Mouse (Mus musculus): Measurements from ENCODE around the gene Fsip1. TPM values are rescaled to one million over a fixed set of nuclear protein-coding genes. Genes with fewer than 3 reads are reported as not detected.
"Not testable (repeated sequence)": the region's sequence is repeated elsewhere in the genome, so short reads cannot be mapped to it uniquely, and the experiment has no call there.

Fsip1 gene
- total and polyA plus RNA-seq, 2 experiments from 2014 or later = 0.05 TPM; not detected in 1

DNA sequence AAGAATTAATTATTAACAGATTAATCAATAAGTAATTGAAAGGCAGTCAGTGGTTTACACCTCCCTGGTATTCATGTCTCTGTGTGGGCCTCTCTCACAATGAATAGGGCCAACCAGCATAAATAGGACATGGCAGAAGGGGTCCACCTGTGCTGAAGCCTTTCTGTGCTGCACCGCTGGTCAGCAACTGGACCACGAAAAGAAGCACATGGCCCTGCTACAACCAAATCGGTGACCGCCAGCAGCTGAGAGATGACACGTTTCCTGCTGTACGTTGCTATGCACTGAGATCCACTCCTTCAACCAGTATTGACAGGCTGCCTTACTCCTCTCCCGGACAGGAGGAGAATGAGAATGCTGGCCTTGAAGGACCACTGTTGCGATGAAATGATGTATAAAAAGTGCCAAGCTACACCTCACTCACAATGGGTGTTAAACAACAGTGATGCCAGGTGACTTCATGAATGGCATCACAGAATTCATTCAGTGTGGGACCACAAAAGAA is 44.3 kb upstream of the Fsip1 start:
- no peak overlapping the region for H3K4me3 ChIP-seq (ENCODE audit: low read depth, low read length)
- H3K4me2 ChIP-seq (ENCODE audit: low read depth, low read length) = no peak overlapping the region
- no peaks in the 10 kb centered on the region; the same call in 1 of the 2 replicates for H3K4me1 ChIP-seq (ENCODE audit: control insufficient read depth, insufficient read depth)
- DNase-seq (ENCODE audit: low spot score) (no peak), ATAC-seq (ENCODE audit: insufficient read depth, low read depth) (no peak)
- H3K9me3 ChIP-seq (replicated peaks; ENCODE audit: control insufficient read depth, low read length) = no peaks in the 10 kb centered on the region
- no peak overlapping the region for H3K9ac ChIP-seq (replicated peaks; ENCODE audit: low read depth, low read length)
- no peaks in the 10 kb centered on the region for H3K27me3 ChIP-seq (ENCODE audit: control insufficient read depth, insufficient read depth, low read length)
- 81% methylated on average over 8 of the region's 8 CpGs for WGBS
- no peak for TF ChIP-seq EP300 (IDR thresholded peaks at IDR 0.05; ENCODE audit: low read depth)
- no peaks in the 10 kb centered on the region for H3K36me3 ChIP-seq (replicated peaks; ENCODE audit: control insufficient read depth, insufficient read depth, low read length)
- H3K27ac ChIP-seq (ENCODE audit: low read depth) = no peak overlapping the region

DNA sequence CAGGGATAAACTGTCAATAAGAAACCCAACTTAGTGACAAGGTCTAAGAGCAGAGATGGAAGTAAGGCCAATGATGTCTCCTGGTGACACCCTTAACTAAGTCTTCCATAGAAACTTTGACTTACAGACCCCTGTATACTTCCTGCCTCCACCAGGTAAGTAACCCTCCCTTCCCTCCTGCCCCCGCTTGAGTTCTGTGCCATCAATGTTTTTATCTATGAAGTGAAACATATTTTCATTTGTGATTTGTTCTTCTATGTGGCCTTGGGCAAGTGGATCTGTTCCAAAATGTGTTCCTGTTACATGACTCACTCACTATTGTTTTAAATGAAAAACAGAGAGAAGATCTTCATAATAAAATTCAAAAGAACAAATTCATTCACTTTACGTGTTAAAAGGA is 43.2 kb upstream of the Fsip1 start:
- H3K4me3 ChIP-seq (ENCODE audit: low read depth, low read length) = no peak overlapping the region
- no peak overlapping the region for H3K4me2 ChIP-seq (ENCODE audit: low read depth, low read length)
- H3K9me3 ChIP-seq (replicated peaks; ENCODE audit: control insufficient read depth, low read length) = no peaks in the 10 kb centered on the region
- ATAC-seq (ENCODE audit: insufficient read depth, low read depth) = no peak
- TF ChIP-seq CTCF (IDR thresholded peaks at IDR 0.05; ENCODE audit: low read depth) = no peak
- no peak for TF ChIP-seq EP300 (IDR thresholded peaks at IDR 0.05; ENCODE audit: low read depth)
- no peaks in the 10 kb centered on the region; the same call in 1 of the 2 replicates for H3K4me1 ChIP-seq (ENCODE audit: control insufficient read depth, insufficient read depth)
- no peak for DNase-seq (ENCODE audit: low spot score)
- WGBS = 81% methylated on average over 2 of the region's 2 CpGs
- no peak overlapping the region for H3K27ac ChIP-seq (ENCODE audit: low read depth)
- H3K36me3 ChIP-seq (replicated peaks; ENCODE audit: control insufficient read depth, insufficient read depth, low read length) = no peaks in the 10 kb centered on the region
- H3K9ac ChIP-seq (replicated peaks; ENCODE audit: low read depth, low read length) = no peak overlapping the region
- H3K27me3 ChIP-seq (ENCODE audit: control insufficient read depth, insufficient read depth, low read length) = no peaks in the 10 kb centered on the region

DNA sequence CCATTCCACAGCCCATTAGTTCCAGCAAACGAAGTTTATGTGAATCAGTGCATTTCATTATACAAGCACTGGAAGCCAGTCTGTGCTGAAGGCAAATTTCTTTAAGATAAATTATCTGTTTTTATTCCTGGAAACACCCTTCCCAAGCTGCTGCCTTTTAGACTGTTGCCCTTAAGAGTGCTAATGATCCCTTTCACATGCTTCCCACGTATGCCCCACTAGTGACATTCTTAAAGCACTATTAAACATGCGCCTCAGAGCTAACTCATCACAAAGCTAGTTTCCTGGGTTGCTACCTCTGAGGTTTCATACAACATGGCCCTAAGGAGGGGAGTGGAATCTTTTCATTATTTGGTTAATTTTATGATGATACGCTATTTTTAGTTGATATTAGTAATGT is 41.8 kb upstream of the Fsip1 start:
- Histone ChIP-seq H3K9ac (replicated peaks; ENCODE audit: low read depth, low read length) (no peak overlapping the region), H3K4me1 (ENCODE audit: control insufficient read depth, insufficient read depth) (no peaks in the 10 kb centered on the region; the same call in 1 of the 2 replicates), H3K9me3 (replicated peaks; ENCODE audit: control insufficient read depth, low read length) (no peaks in the 10 kb centered on the region), H3K4me3 (ENCODE audit: low read depth, low read length) (no peak overlapping the region), H3K4me2 (ENCODE audit: low read depth, low read length) (no peak overlapping the region), H3K27me3 (ENCODE audit: control insufficient read depth, insufficient read depth, low read length) (no peaks in the 10 kb centered on the region), H3K27ac (ENCODE audit: low read depth) (no peak overlapping the region), H3K36me3 (replicated peaks; ENCODE audit: control insufficient read depth, insufficient read depth, low read length) (no peaks in the 10 kb centered on the region)
- ATAC-seq (ENCODE audit: insufficient read depth, low read depth) (no peak), DNase-seq (ENCODE audit: low spot score) (no peak)
- TF ChIP-seq EP300 (IDR thresholded peaks at IDR 0.05; ENCODE audit: low read depth) = no peak
- no peak for TF ChIP-seq CTCF (IDR thresholded peaks at IDR 0.05; ENCODE audit: low read depth)
- WGBS = 80% methylated on average over 4 of the region's 4 CpGs

DNA sequence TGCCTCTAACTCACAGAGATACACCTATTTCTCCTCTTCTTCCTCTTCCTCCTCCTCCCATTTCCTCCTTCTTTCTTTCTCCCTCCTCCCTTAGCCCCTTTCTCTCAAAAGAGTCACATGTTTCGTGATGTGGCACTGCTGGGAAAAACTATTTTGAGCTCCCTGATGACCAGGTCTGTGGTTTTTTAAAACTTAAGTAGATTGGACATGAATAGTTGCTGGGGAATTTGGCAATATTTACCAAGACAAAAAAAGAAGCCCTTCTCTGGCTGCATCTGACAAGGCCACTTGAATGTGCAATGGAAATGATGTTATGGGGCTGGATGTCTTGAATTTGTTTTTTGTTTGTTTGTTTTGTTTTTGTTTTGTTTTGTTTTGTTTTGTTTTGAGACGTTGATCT is 41.2 kb upstream of the Fsip1 start:
- DNase-seq (ENCODE audit: low spot score) = no peak

DNA sequence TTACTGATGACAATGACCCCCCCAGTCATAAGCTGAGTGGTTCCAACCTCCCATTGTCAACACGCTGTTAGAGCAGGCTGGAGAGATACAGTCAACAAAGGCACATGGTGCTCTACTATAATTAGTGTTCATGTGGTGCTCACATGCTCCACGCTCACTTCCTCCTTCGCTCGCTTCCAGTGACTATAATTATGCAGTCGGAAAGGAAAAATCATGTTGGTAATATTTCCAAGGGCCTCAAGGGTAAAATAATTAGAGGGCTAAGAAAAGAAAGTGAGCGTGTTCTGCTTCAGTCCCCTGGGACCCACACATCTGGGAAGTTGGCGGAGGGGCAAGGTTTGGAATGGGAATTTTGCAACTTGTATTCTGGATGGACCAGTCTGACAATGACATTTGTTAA is 38.7 kb upstream of the Fsip1 start:
- Histone ChIP-seq H3K4me3 (ENCODE audit: low read depth, low read length) (no peak overlapping the region), H3K4me1 (ENCODE audit: control insufficient read depth, insufficient read depth) (no peaks in the 10 kb centered on the region; the same call in 1 of the 2 replicates), H3K4me2 (ENCODE audit: low read depth, low read length) (no peak overlapping the region), H3K9me3 (replicated peaks; ENCODE audit: control insufficient read depth, low read length) (no peaks in the 10 kb centered on the region), H3K9ac (replicated peaks; ENCODE audit: low read depth, low read length) (no peak overlapping the region), H3K36me3 (replicated peaks; ENCODE audit: control insufficient read depth, insufficient read depth, low read length) (no peaks in the 10 kb centered on the region), H3K27me3 (ENCODE audit: control insufficient read depth, insufficient read depth, low read length) (no peaks in the 10 kb centered on the region), H3K27ac (ENCODE audit: low read depth) (no peak overlapping the region)
- 47% methylated on average over 7 of the region's 7 CpGs for WGBS
- ATAC-seq (ENCODE audit: insufficient read depth, low read depth) (peak; percentile 41; the same call in 1 of the 2 replicates), DNase-seq (ENCODE audit: low spot score) (no peak)
- TF ChIP-seq CTCF (IDR thresholded peaks at IDR 0.05; ENCODE audit: low read depth) (no peak), EP300 (IDR thresholded peaks at IDR 0.05; ENCODE audit: low read depth) (no peak)

More for the DNA sequence above, 41.2 kb upstream of the Fsip1 start:
- Histone ChIP-seq H3K36me3 (replicated peaks; ENCODE audit: control insufficient read depth, insufficient read depth, low read length) (no peaks in the 10 kb centered on the region), H3K9ac (replicated peaks; ENCODE audit: low read depth, low read length) (no peak overlapping the region), H3K27me3 (ENCODE audit: control insufficient read depth, insufficient read depth, low read length) (no peaks in the 10 kb centered on the region), H3K27ac (ENCODE audit: low read depth) (no peak overlapping the region), H3K4me3 (ENCODE audit: low read depth, low read length) (no peak overlapping the region), H3K4me1 (ENCODE audit: control insufficient read depth, insufficient read depth) (no peaks in the 10 kb centered on the region; the same call in 1 of the 2 replicates), H3K9me3 (replicated peaks; ENCODE audit: control insufficient read depth, low read length) (no peaks in the 10 kb centered on the region), H3K4me2 (ENCODE audit: low read depth, low read length) (no peak overlapping the region)
- TF ChIP-seq CTCF (IDR thresholded peaks at IDR 0.05; ENCODE audit: low read depth) = no peak
- no peak for TF ChIP-seq EP300 (IDR thresholded peaks at IDR 0.05; ENCODE audit: low read depth)
- ATAC-seq (ENCODE audit: insufficient read depth, low read depth) = no peak
- WGBS = 69% methylated on average over 2 of the region's 2 CpGs

GRCm38 (mm10) chr2:118293583-118293982 is 36.8 kb upstream of the Fsip1 start:
- ATAC-seq (ENCODE audit: insufficient read depth, low read depth) (no peak), DNase-seq (ENCODE audit: low spot score) (no peak)
- no peaks in the 10 kb centered on the region for H3K36me3 ChIP-seq (replicated peaks; ENCODE audit: control insufficient read depth, insufficient read depth, low read length)
- 0 out of 2 replicates have a peak, but pooled peaks cover 3% of the 10 kb centered on the region for H3K9me3 ChIP-seq (replicated peaks; ENCODE audit: control insufficient read depth, low read length)
- no peak overlapping the region for H3K27ac ChIP-seq (ENCODE audit: low read depth)
- H3K4me2 ChIP-seq (ENCODE audit: low read depth, low read length) = no peak overlapping the region
- H3K27me3 ChIP-seq (ENCODE audit: control insufficient read depth, insufficient read depth, low read length) = no peaks in the 10 kb centered on the region
- no peak overlapping the region for H3K4me3 ChIP-seq (ENCODE audit: low read depth, low read length)
- WGBS = 84% methylated on average over 5 of the region's 5 CpGs
- no peak for TF ChIP-seq CTCF (IDR thresholded peaks at IDR 0.05; ENCODE audit: low read depth)
- TF ChIP-seq EP300 (IDR thresholded peaks at IDR 0.05; ENCODE audit: low read depth) = no peak
- no peak overlapping the region for H3K9ac ChIP-seq (replicated peaks; ENCODE audit: low read depth, low read length)
- H3K4me1 ChIP-seq (ENCODE audit: control insufficient read depth, insufficient read depth) = no peaks in the 10 kb centered on the region; the same call in 1 of the 2 replicates

DNA sequence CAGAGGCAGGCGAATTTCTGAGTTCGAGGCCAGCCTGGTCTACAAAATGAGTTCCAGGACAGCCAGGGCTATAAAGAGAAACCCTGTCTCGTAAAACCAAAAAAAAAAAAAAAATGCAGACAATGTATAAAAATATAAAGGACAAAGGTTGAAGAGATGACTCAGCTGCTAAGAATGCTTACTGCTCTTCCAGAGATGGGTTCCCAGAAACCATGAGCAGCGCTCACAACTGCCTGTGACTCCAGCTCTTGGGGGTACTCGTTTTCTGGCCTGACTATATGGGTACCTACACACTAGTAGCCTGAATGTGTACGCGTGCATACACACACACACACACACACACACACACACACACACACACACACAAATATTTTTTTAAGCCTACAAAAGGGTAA is 32.3 kb upstream of the Fsip1 start:
- not testable (repeated sequence) for H3K9me3 ChIP-seq (replicated peaks; ENCODE audit: control insufficient read depth, low read length); H3K36me3 ChIP-seq (replicated peaks; ENCODE audit: control insufficient read depth, insufficient read depth, low read length); H3K9ac ChIP-seq (replicated peaks; ENCODE audit: low read depth, low read length); ATAC-seq (ENCODE audit: insufficient read depth, low read depth); H3K4me1 ChIP-seq (ENCODE audit: control insufficient read depth, insufficient read depth); H3K27me3 ChIP-seq (ENCODE audit: control insufficient read depth, insufficient read depth, low read length); H3K4me3 ChIP-seq (ENCODE audit: low read depth, low read length); DNase-seq (ENCODE audit: low spot score); H3K27ac ChIP-seq (ENCODE audit: low read depth); H3K4me2 ChIP-seq (ENCODE audit: low read depth, low read length)
- WGBS = 73% methylated on average over 7 of the region's 7 CpGs

Data from heart, postnatal 0 days (tissue).